Mouse (Mus musculus) hindbrain, embryonic 16.5 days (tissue): ENCODE results near the gene Ptch2. TPM values are rescaled to one million over a fixed set of nuclear protein-coding genes. Genes with fewer than 3 reads are reported as not detected.
A peak's percentile ranks its signal among the peaks of the same experiment; 100 is the strongest.

ENCODE experiments used
- ATAC-seq: fragments of 200-750 bp; cut with Nextera tagmentation; 2 replicates; pipeline ENCODE4 v1.8.0; 2017; ENCODE audit warnings: moderate TSS enrichment, moderate library complexity
- H3K27ac ChIP-seq: fragments of 300-500 bp; sonication (generic); 2 replicates; pipeline ENCODE4 v1.5.1; 2014; ENCODE audit warnings: low read depth, mild to moderate bottlenecking, control low read depth, low read length, moderate library complexity
- H3K27me3 ChIP-seq: fragments of 300-500 bp; sonication (generic); replicated peaks from 2 replicates; pipeline ENCODE4 v1.6.1; 2014; ENCODE audit warnings: low read length; ENCODE audit not compliant: control insufficient read depth, insufficient read depth
- H3K36me3 ChIP-seq: fragments of 300-500 bp; sonication (generic); 2 replicates; pipeline ENCODE4 v1.6.1; 2014; ENCODE audit warnings: mild to moderate bottlenecking, low read length, moderate library complexity, mixed read lengths; ENCODE audit not compliant: control insufficient read depth, insufficient read depth
- H3K4me1 ChIP-seq: fragments of 300-500 bp; sonication (generic); 2 replicates; pipeline ENCODE4 v1.6.1; 2014; ENCODE audit warnings: low read depth, low read length; ENCODE audit not compliant: control insufficient read depth, insufficient read depth
- H3K4me2 ChIP-seq: fragments of 300-500 bp; sonication (generic); 2 replicates; pipeline ENCODE4 v1.6.1; 2014; ENCODE audit warnings: mild to moderate bottlenecking, low read length, control low read depth, moderate library complexity
- H3K4me3 ChIP-seq: fragments of 300-500 bp; sonication (generic); 2 replicates; pipeline ENCODE4 v1.5.1; 2014; ENCODE audit warnings: mild to moderate bottlenecking, low read length, control low read depth, moderate library complexity
- H3K9ac ChIP-seq: fragments of 300-500 bp; sonication (generic); 2 replicates; pipeline ENCODE4 v1.6.1; 2014; ENCODE audit warnings: low read depth, mild to moderate bottlenecking, control low read depth, low read length, moderate library complexity
- H3K9me3 ChIP-seq: fragments of 300-500 bp; sonication (generic); 2 replicates; pipeline ENCODE4 v1.6.1; 2014; ENCODE audit warnings: mild to moderate bottlenecking, low read length, moderate library complexity; ENCODE audit not compliant: control insufficient read depth
- WGBS: fragments of 180-500 bp; shearing (Covaris S2); extraction: QIAGEN DNeasy Blood & Tissue Kit; methylation state at CpG from one replicate; pipeline ENCODE4 v1.1.7; 2014; 5-methylcytosine and 5-hydroxymethylcytosine counted together
- polyA plus RNA-seq: library from polyadenylated mRNA; unstranded; fragments of >200 nt; fragmentation: Nextera tagmentation; extraction: Ambion mirVana; gene quantifications from 2 replicates; pipeline ENCODE4 v1.2.1, GENCODE M21; 2015

The Ptch2 gene
- polyA plus RNA-seq, 1 experiment from 2014 or later = 7.8 TPM

- Histone ChIP-seq H3K9me3 (no peaks in the 10 kb centered on the region), H3K4me1 (peaks cover 10% of the 10 kb centered on the region; the same call in 1 of the 2 replicates), H3K9ac (no peak overlapping the region), H3K4me3 (no peak overlapping the region), H3K27me3 (no peaks in the 10 kb centered on the region), H3K36me3 (peaks cover 37% of the 10 kb centered on the region), H3K4me2 (no peak overlapping the region), H3K27ac (no peak overlapping the region)
- 90% methylated on average over 1 of the region's 1 CpGs for WGBS
- ATAC-seq = no peak
Measured at GRCm38 (mm10) chr4:117151416-117151815, 55.5 kb downstream of the Ptch2 start.

DNA sequence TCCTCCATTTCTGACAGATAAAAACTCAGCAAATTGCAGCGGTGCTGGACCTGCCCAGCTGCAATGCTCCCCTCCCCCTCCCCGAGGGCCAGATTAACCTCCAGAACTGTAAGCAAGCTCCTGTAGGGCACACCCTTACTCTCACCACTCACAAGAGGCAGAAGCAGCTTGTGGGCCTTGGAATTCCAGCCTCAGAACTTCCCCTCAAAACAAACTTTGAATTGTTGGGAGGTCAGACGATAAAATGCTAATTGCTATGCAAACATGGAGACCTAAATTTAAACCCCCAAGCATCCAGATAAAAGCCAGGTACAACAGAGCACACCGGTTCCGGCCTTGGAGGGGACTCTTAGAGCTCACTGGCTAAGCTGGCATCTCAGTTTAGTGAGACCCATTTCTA, 56.8 kb downstream of the Ptch2 start:
- Histone ChIP-seq H3K36me3 (peaks cover 37% of the 10 kb centered on the region), H3K9ac (no peak overlapping the region)
- WGBS = 88% methylated on average over 5 of the region's 5 CpGs

GRCm38 (mm10) chr4:117155020-117155791, 59.3 kb downstream of the Ptch2 start:
- Histone ChIP-seq H3K4me3 (peak overlapping the region; percentile 90), H3K9ac (peak overlapping the region; percentile 94), H3K27me3 (no peaks in the 10 kb centered on the region), H3K9me3 (no peaks in the 10 kb centered on the region), H3K27ac (peak overlapping the region; percentile 93), H3K4me1 (peaks cover 10% of the 10 kb centered on the region; the same call in 1 of the 2 replicates), H3K4me2 (peak overlapping the region; percentile 80), H3K36me3 (peaks cover 33% of the 10 kb centered on the region)
- ATAC-seq = peak; percentile 7; the same call in 1 of the 2 replicates
- WGBS = 2% methylated on average over 39 of the region's 44 CpGs

More for the DNA sequence above, 56.8 kb downstream of the Ptch2 start:
- Histone ChIP-seq H3K27ac (no peak overlapping the region), H3K4me2 (no peak overlapping the region), H3K4me1 (peaks cover 10% of the 10 kb centered on the region; the same call in 1 of the 2 replicates), H3K4me3 (no peak overlapping the region), H3K9me3 (no peaks in the 10 kb centered on the region), H3K27me3 (no peaks in the 10 kb centered on the region)
- no peak for ATAC-seq

DNA sequence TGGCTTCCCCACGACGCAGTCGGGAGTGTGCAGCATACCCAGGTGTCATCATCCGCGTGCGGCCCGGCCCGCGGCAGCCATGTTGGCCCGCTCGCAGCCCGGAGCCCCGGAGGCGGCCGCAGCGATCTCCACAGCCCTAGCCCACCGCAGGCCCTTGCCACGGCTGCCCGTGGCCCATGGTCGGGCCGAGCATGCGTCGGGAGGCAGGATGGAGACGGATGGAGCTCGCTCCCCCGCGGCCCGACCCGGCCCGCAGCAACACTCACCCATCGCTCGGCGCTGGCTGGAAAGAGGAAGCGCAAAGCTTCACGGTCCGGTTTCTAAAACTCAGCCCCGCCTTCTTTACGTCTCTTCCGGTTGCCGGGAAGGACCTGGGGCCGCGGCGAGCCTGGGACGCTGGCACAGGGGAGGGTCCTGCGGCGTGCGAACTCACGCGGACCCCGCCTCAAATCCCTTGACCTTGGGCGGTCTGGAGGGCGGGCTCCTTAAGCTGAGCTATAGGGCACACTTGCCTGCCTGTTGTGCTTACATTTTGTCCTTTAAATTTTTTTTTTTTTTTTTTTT, 60.0 kb downstream of the Ptch2 start, which contains the start of gene Rps8:
Gene Rps8, minus strand, starts transcription at position 452 of the 564 bp plus-strand sequence.
- H3K4me3 ChIP-seq = peak within 1 kb of the TSS; percentile 90
- peaks cover 27% of the 10 kb centered on the region for H3K36me3 ChIP-seq
- no peaks in the 10 kb centered on the region for H3K27me3 ChIP-seq
- peak within 1 kb of the TSS; percentile 93 for H3K27ac ChIP-seq
- peak within 1 kb of the TSS; percentile 94 for H3K9ac ChIP-seq
- no peaks in the 10 kb centered on the region for H3K9me3 ChIP-seq
- under 1% methylated on average over 48 of the region's 52 CpGs for WGBS
- peak within 1 kb of the TSS; percentile 80 for H3K4me2 ChIP-seq
- peaks cover 10% of the 10 kb centered on the region; the same call in 1 of the 2 replicates for H3K4me1 ChIP-seq
- peak; percentile 95 for ATAC-seq

GRCm38 (mm10) chr4:117156372-117156771, 60.5 kb downstream of the Ptch2 start:
- Histone ChIP-seq H3K4me1 (peaks cover 10% of the 10 kb centered on the region; the same call in 1 of the 2 replicates), H3K36me3 (peaks cover 22% of the 10 kb centered on the region), H3K27me3 (no peaks in the 10 kb centered on the region), H3K9ac (no peak overlapping the region), H3K9me3 (no peaks in the 10 kb centered on the region), H3K4me2 (peak overlapping the region; percentile 80), H3K27ac (peak overlapping the region; percentile 93), H3K4me3 (peak overlapping the region; percentile 90)
- WGBS = 27% methylated on average over 6 of the region's 6 CpGs
- no peak for ATAC-seq

DNA sequence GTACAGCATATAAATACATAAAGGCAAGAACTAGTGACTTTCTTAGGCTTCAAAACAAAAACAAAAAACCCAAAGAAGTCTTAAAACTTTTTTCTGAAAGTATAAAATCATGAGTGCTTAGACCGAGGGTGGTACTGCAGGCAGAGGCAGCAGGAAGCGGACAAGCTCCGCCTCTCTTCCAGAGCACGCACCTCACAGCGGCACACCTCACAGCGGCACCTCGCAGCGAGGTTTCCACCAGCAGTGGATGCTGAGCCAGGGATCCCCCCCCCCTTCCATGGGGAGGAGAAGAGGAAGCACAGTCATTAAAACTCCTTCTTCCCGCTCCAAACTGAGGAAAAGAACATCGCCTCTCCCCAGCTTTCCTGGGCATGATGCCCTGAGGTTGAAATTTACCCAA, 63.8 kb downstream of the Ptch2 start:
- no peaks in the 10 kb centered on the region for H3K9me3 ChIP-seq
- H3K36me3 ChIP-seq = no peaks in the 10 kb centered on the region
- H3K27me3 ChIP-seq = no peaks in the 10 kb centered on the region
- no peak overlapping the region for H3K27ac ChIP-seq
- no peak overlapping the region for H3K4me2 ChIP-seq
- H3K4me3 ChIP-seq = no peak overlapping the region
- H3K4me1 ChIP-seq = peaks cover 4% of the 10 kb centered on the region; the same call in 1 of the 2 replicates
- H3K9ac ChIP-seq = no peak overlapping the region
- ATAC-seq = no peak
- WGBS = 82% methylated on average over 10 of the region's 10 CpGs

- Histone ChIP-seq H3K36me3 (no peaks in the 10 kb centered on the region), H3K4me3 (no peak overlapping the region), H3K9me3 (no peaks in the 10 kb centered on the region), H3K4me1 (no peaks in the 10 kb centered on the region), H3K9ac (no peak overlapping the region), H3K4me2 (no peak overlapping the region), H3K27me3 (no peaks in the 10 kb centered on the region), H3K27ac (no peak overlapping the region)
- WGBS = 74% methylated on average over 4 of the region's 4 CpGs
- ATAC-seq = peak; percentile 65
Measured at GRCm38 (mm10) chr4:117161183-117161582, 65.3 kb downstream of the Ptch2 start.
